ENCODE assay signal across 13 mouse cellular contexts in genomic region chr13:93092916-93093429, GRCm38 (mm10).
"Had no signal": no experiment of that assay in that cellular context is flagged by ENCODE, and none has a peak within 500 bp of the region (broad histone marks: within the 10 kb centered on the region; RNA-seq: fewer than 3 reads in every experiment).

No protein-coding gene starts in this region.

- ATAC-seq: lung, postnatal 0 days had no signal

- H3K27me3 ChIP-seq: liver, embryonic 15.5 days; neural tube, embryonic 12.5 days had no signal

- H3K36me3 ChIP-seq: limb, embryonic 10.5 days; liver, embryonic 15.5 days; midbrain, embryonic 10.5 days; neural tube, embryonic 12.5 days had no signal

- H3K4me2 ChIP-seq: liver, embryonic 11.5 days; liver, embryonic 15.5 days; neural tube, embryonic 12.5 days had no signal

- H3K9ac ChIP-seq: liver, embryonic 15.5 days; neural tube, embryonic 12.5 days had no signal

- H3K4me1 ChIP-seq: limb, embryonic 10.5 days; liver, embryonic 15.5 days; midbrain, embryonic 10.5 days; neural tube, embryonic 12.5 days had no signal

- DNase-seq: kidney, adult 11 months; kidney, adult 9 months; kidney, postnatal 36 days; lung, adult 2 months; lung, postnatal 36 days; midbrain, embryonic 14.5 days had no signal

- H3K27ac ChIP-seq: kidney, postnatal 0 days; limb, embryonic 10.5 days; liver, embryonic 15.5 days; midbrain, embryonic 10.5 days; neural tube, embryonic 12.5 days had no signal

- H3K4me3 ChIP-seq: limb, embryonic 10.5 days; liver, embryonic 15.5 days; midbrain, embryonic 10.5 days; neural tube, embryonic 12.5 days had no signal

- H3K9me3 ChIP-seq: limb, embryonic 10.5 days; liver, embryonic 15.5 days; midbrain, embryonic 10.5 days; neural tube, embryonic 12.5 days had no signal
